Mouse (Mus musculus) ES-Bruce4 (cell line): ENCODE data around the gene Hist1h3a.

Experiments
- CTCF ChIP-seq: IDR thresholded peaks from one replicate; pipeline ENCODE4 v1.8.1; 2011; ENCODE audit warnings: low read depth, low read length
- EP300 ChIP-seq: IDR thresholded peaks from 2 replicates; pipeline ENCODE4 v1.6.1; 2011; ENCODE audit warnings: low read depth, low read length; ENCODE audit not compliant: insufficient read depth
- POLR2A ChIP-seq: IDR thresholded peaks from one replicate; pipeline ENCODE4 v1.8.1; 2011; ENCODE audit warnings: low read length; ENCODE audit not compliant: insufficient read depth

GRCm38 (mm10) chr13:23804532-23804931, 42.3 kb upstream of the Hist1h3a start:
- TF ChIP-seq EP300 (no peak), POLR2A (no peak), CTCF (no peak)
